Mouse (Mus musculus): ENCODE results near the gene Kcnk18. TPM values are rescaled to one million over a fixed set of nuclear protein-coding genes. Genes with fewer than 3 reads are reported as not detected.

Gene Kcnk18
- polyA plus RNA-seq, 1 experiment from 2014 or later, result not detected

DNA sequence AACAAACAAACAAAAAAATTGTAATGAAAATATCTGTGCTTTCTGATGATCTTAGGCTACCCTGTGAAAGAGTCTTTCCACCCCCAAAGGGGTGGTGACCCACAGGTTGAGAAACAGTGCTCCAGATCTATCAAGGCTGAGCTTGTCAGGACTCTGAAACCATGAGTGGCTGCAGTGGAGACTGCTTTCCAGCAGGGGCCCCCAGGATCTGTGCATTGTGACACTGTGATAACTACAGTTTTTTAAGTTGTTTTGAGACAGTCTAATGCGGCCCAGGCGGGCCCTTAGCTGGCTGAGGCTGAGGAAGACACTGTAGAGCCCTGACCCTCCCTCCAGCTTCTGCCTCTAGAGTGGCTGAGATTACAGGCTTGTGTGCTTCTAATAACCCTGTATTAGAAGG, 24.0 kb downstream of the Kcnk18 start:
- Histone ChIP-seq H3K9me3 (ENCODE audit: control insufficient read depth, low read length) (no peaks in the 10 kb centered on the region), H3K4me1 (replicated peaks; ENCODE audit: control insufficient read depth, insufficient read depth, low read length) (no peaks in the 10 kb centered on the region), H3K9ac (replicated peaks; ENCODE audit: low read depth, low read length) (no peak overlapping the region), H3K4me2 (ENCODE audit: low read length) (no peak overlapping the region), H3K27me3 (replicated peaks; ENCODE audit: control insufficient read depth, insufficient read depth, low read length) (no peaks in the 10 kb centered on the region), H3K4me3 (replicated peaks; ENCODE audit: low read length) (no peak overlapping the region), H3K36me3 (ENCODE audit: control insufficient read depth, insufficient read depth) (no peaks in the 10 kb centered on the region), H3K27ac (ENCODE audit: low read length) (no peak overlapping the region)
- ATAC-seq, result no peak
- WGBS, result 87% methylated on average over 2 of the region's 2 CpGs

DNA sequence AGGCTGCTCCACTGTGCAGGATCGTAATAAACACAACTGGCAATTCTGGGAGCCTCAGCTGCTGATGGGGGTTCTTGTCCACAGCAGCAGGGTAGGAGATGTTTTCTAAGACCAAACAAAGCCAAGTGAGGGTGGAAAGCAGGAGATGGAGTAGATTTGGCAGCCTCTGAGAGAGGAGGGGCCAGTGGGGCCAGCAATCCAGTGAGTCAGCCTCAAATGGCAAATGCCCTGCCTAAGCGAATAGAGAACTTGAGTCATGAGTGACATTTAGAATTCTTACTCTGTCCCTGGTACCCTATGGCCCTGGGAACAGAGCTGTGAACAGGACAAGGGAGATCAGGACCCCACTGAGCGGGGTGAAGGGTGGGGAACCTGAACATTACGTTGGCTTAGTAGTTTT, 29.1 kb downstream of the Kcnk18 start:
- Histone ChIP-seq H3K4me2 (ENCODE audit: low read length) (no peak overlapping the region), H3K9ac (replicated peaks; ENCODE audit: low read depth, low read length) (no peak overlapping the region), H3K4me3 (replicated peaks; ENCODE audit: low read length) (no peak overlapping the region), H3K4me1 (replicated peaks; ENCODE audit: control insufficient read depth, insufficient read depth, low read length) (no peaks in the 10 kb centered on the region), H3K36me3 (ENCODE audit: control insufficient read depth, insufficient read depth) (no peaks in the 10 kb centered on the region), H3K27me3 (replicated peaks; ENCODE audit: control insufficient read depth, insufficient read depth, low read length) (no peaks in the 10 kb centered on the region), H3K9me3 (ENCODE audit: control insufficient read depth, low read length) (no peaks in the 10 kb centered on the region), H3K27ac (ENCODE audit: low read length) (no peak overlapping the region)
- ATAC-seq, result no peak
- 88% methylated on average over 4 of the region's 4 CpGs for WGBS

DNA sequence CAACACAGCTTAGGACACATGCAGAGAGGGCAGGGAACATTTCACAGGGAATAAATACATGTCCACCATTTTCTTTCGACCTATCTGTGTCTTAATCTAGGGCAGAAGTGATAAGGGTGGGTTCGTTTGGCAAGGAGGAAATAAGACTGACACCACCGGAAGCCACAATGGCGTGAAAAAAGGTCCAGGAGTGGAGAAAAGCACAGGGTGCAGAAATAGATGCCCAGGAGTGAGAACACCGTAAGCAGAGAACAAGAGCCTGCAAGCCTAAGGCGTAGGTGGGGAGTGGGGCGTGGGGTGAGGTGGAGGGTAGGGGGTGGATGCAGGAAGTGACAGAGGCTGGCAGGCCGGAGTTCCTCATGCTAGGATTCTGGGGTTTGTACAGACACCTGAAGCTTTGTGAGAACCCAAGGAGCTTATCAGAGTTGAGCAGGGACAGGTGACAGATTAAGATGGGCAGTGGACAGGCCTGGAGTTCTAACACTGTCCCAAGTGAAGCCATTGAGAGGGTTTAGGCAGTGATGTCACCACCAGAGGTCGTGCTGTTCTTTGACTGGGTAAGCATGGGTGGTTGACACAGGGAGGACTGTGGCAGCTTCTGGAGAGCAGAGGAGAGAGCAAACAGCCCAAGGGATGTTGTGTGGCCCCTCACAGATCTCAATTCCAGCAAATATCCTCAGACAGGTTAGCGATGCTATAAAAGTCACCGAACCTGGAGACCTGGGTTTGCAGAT, 29.7 kb downstream of the Kcnk18 start:
- Histone ChIP-seq H3K9ac (replicated peaks; ENCODE audit: low read depth, low read length) (no peak overlapping the region), H3K4me1 (replicated peaks; ENCODE audit: control insufficient read depth, insufficient read depth, low read length) (no peaks in the 10 kb centered on the region), H3K9me3 (ENCODE audit: control insufficient read depth, low read length) (no peaks in the 10 kb centered on the region), H3K4me2 (ENCODE audit: low read length) (no peak overlapping the region), H3K27me3 (replicated peaks; ENCODE audit: control insufficient read depth, insufficient read depth, low read length) (no peaks in the 10 kb centered on the region), H3K27ac (ENCODE audit: low read length) (no peak overlapping the region), H3K36me3 (ENCODE audit: control insufficient read depth, insufficient read depth) (no peaks in the 10 kb centered on the region), H3K4me3 (replicated peaks; ENCODE audit: low read length) (no peak overlapping the region)
- ATAC-seq, result no peak
- 81% methylated on average over 11 of the region's 11 CpGs for whole genome bisulfite sequencing

DNA sequence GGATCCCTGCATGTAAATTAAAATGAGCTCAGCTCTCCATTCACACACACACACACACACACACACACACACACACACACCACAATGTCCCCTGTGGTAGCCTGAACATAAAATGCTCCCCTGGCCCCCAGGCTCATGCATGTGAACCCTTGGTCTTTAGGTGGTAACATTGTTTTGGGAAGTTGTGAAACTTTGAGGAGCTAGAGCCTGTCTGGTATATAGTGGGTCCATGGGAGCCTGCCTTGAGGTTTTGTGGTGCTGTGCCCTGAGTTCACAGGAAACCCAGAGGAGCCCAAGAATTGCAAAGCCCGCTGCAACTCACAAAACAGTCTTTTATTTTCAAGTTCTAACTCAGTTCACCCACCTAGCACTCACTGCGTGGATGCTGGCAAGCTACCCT, 33.6 kb downstream of the Kcnk18 start:
- H3K4me2 ChIP-seq (ENCODE audit: low read length), result no peak overlapping the region
- ATAC-seq, result no peak
- H3K4me1 ChIP-seq (replicated peaks; ENCODE audit: control insufficient read depth, insufficient read depth, low read length), result no peaks in the 10 kb centered on the region
- H3K9ac ChIP-seq (replicated peaks; ENCODE audit: low read depth, low read length), result no peak overlapping the region
- no peaks in the 10 kb centered on the region for H3K36me3 ChIP-seq (ENCODE audit: control insufficient read depth, insufficient read depth)
- no peak overlapping the region for H3K27ac ChIP-seq (ENCODE audit: low read length)
- no peaks in the 10 kb centered on the region for H3K27me3 ChIP-seq (replicated peaks; ENCODE audit: control insufficient read depth, insufficient read depth, low read length)
- no peaks in the 10 kb centered on the region for H3K9me3 ChIP-seq (ENCODE audit: control insufficient read depth, low read length)
- H3K4me3 ChIP-seq (replicated peaks; ENCODE audit: low read length), result no peak overlapping the region
- WGBS, result 78% methylated on average over 2 of the region's 2 CpGs

DNA sequence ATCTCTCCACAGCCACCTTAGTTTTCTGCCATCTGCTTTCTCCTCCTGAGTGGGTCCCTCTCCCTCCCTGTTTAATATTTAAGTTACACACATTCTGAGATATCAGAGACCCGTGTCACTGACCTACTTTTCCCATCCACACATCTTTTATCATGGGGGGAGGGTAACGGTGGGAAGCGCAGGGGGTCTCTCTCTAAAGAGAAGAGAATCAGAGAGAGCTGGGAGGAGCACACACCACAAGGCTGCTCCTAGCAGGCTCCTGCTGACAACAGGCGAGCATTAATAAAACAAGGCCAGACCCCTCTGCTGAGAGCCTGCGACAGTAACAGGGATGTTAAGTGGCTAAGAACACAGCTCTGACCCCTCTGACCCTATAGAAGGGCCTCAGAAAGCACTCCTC, 40.6 kb downstream of the Kcnk18 start:
- no peaks in the 10 kb centered on the region for H3K27me3 ChIP-seq (replicated peaks; ENCODE audit: control insufficient read depth, insufficient read depth, low read length)
- ATAC-seq, result no peak
- no peak overlapping the region for H3K27ac ChIP-seq (ENCODE audit: low read length)
- H3K4me3 ChIP-seq (replicated peaks; ENCODE audit: low read length), result no peak overlapping the region
- H3K4me2 ChIP-seq (ENCODE audit: low read length), result no peak overlapping the region
- H3K36me3 ChIP-seq (ENCODE audit: control insufficient read depth, insufficient read depth), result no peaks in the 10 kb centered on the region
- H3K9ac ChIP-seq (replicated peaks; ENCODE audit: low read depth, low read length), result no peak overlapping the region
- H3K9me3 ChIP-seq (ENCODE audit: control insufficient read depth, low read length), result no peaks in the 10 kb centered on the region
- H3K4me1 ChIP-seq (replicated peaks; ENCODE audit: control insufficient read depth, insufficient read depth, low read length), result peaks cover 11% of the 10 kb centered on the region
- WGBS, result 38% methylated on average over 5 of the region's 5 CpGs

DNA sequence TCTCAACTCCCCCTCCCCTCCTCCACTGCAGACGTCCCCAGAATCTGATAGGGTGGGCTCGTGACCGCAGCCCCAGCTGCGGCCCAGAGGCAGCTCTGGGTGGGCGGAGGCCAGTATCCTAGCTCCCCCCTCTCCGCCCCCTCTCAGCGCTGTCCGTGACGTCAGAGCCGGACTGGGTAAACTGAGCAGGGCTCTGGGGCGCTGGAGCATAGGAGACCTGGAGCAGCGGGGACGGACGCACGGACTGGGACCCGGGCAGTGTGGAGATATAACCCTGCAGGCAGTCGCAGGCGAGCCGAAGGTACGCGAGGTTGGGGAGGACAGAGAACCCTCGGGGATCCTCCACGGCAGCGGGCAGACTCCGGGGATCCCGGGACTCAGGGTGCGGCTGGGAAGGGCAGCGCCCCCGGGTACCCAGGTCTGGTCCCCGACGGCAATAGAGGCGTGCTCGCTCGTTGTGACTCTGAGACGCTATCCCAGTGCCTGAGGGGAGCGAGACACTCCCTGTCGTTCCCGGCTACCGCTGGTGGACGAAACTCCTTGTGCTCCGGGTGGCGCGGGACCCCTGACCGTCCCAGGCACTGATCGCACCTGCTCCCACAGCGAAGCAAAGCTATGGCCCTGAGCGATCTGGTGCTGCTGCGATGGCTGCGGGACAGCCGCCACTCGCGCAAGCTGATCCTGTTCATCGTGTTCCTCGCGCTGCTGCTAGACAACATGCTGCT, 41.9 kb downstream of the Kcnk18 start, which contains the start of gene Slc18a2:
TSS of gene Slc18a2 (plus strand) at position 179 of the 725 bp plus-strand sequence.
- Histone ChIP-seq H3K4me2 (ENCODE audit: low read length) (peak within 1 kb of the TSS; percentile 62), H3K4me3 (replicated peaks; ENCODE audit: low read length) (peak within 1 kb of the TSS; percentile 45), H3K36me3 (ENCODE audit: control insufficient read depth, insufficient read depth) (no peaks in the 10 kb centered on the region), H3K9ac (replicated peaks; ENCODE audit: low read depth, low read length) (peak within 1 kb of the TSS; percentile 58), H3K9me3 (ENCODE audit: control insufficient read depth, low read length) (no peaks in the 10 kb centered on the region), H3K27me3 (replicated peaks; ENCODE audit: control insufficient read depth, insufficient read depth, low read length) (no peaks in the 10 kb centered on the region), H3K27ac (ENCODE audit: low read length) (no peak within 1 kb of the TSS), H3K4me1 (replicated peaks; ENCODE audit: control insufficient read depth, insufficient read depth, low read length) (peaks cover 21% of the 10 kb centered on the region)
- peak; percentile 57 for ATAC-seq
- WGBS, result 1% methylated on average over 55 of the region's 55 CpGs

DNA sequence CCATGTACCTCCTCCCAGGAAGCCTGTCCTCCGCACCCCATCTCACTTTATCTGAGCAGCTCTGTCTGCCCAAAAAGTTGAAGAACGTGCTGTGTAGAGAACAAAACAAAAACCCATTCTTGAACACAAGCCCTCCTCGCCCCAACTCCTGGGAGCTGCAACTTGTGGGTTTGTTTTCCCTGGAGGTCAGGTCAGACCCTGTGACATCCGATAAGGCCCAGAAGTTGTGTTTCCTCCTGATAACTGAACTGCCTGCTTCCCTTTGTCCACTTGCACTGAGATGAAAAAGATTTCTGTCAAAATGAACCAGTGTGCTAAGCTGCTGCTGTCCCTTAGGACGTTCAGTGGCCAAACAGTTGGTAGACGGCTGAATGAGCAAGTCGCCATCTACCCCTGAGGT, 42.6 kb downstream of the Kcnk18 start:
- WGBS, result 57% methylated on average over 7 of the region's 7 CpGs
- ATAC-seq, result no peak
- Histone ChIP-seq H3K9ac (replicated peaks; ENCODE audit: low read depth, low read length) (no peak overlapping the region), H3K27me3 (replicated peaks; ENCODE audit: control insufficient read depth, insufficient read depth, low read length) (no peaks in the 10 kb centered on the region), H3K4me2 (ENCODE audit: low read length) (peak overlapping the region; percentile 62), H3K4me3 (replicated peaks; ENCODE audit: low read length) (peak overlapping the region; percentile 45), H3K27ac (ENCODE audit: low read length) (no peak overlapping the region), H3K36me3 (ENCODE audit: control insufficient read depth, insufficient read depth) (no peaks in the 10 kb centered on the region), H3K9me3 (ENCODE audit: control insufficient read depth, low read length) (no peaks in the 10 kb centered on the region), H3K4me1 (replicated peaks; ENCODE audit: control insufficient read depth, insufficient read depth, low read length) (peaks cover 24% of the 10 kb centered on the region)

DNA sequence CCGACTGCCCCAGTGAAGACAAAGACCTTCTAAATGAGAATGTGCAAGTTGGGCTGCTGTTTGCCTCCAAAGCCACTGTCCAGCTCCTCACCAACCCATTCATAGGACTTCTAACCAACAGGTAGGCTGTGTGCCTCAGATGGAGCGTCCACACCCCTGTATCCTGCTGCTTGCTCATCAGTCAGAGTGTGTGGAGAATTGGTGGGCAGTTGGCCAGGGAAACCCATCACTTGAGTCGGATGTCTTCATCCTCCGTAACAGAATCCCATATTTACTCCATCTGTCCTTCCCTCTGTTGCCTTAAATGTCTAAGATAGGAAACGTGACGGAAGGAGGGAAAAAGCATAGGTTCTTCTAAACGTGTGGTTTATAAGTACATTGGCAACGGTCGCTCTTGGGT, 44.2 kb downstream of the Kcnk18 start:
- Histone ChIP-seq H3K9ac (replicated peaks; ENCODE audit: low read depth, low read length) (no peak overlapping the region), H3K4me2 (ENCODE audit: low read length) (0 out of 2 replicates have a peak overlapping the region, but pooled peaks have one; percentile 6), H3K9me3 (ENCODE audit: control insufficient read depth, low read length) (no peaks in the 10 kb centered on the region), H3K27ac (ENCODE audit: low read length) (no peak overlapping the region), H3K4me1 (replicated peaks; ENCODE audit: control insufficient read depth, insufficient read depth, low read length) (peaks cover 35% of the 10 kb centered on the region), H3K36me3 (ENCODE audit: control insufficient read depth, insufficient read depth) (no peaks in the 10 kb centered on the region), H3K27me3 (replicated peaks; ENCODE audit: control insufficient read depth, insufficient read depth, low read length) (no peaks in the 10 kb centered on the region), H3K4me3 (replicated peaks; ENCODE audit: low read length) (no peak overlapping the region)
- no peak for ATAC-seq
- WGBS, result 77% methylated on average over 9 of the region's 9 CpGs

DNA sequence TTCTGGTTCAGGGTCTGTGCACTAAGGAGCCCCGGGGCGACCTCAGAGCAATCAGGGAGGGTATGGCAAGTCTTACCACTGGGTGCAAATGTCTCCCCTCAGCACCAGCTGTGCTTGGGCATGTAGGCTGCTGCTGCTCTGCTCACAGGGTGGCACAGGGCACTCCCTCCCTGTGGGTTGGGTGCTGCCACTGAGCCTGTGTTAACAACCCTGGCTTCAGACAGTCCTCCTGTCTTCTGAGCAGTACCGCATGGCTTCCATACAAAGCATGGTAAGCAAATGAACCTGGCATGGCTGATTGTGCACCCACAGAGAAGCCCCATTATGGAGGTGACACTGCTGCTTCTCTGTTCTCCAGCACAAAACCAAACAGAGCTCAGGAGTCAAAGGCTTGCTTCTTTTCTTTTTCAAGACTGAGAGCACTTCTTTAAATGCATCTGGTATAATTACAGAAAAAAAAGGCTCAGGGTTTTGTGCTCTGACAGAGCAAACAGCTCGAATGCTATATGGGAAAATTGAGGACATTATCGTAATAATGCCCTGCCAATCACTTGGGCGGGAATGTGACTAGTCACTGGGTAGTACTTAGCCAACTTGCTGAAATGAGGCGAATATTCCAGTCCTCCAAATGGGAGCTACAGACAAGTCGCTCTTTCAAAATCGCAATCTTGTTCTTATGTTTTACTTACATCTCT, 46.0 kb downstream of the Kcnk18 start:
- Histone ChIP-seq H3K27ac (ENCODE audit: low read length) (peak overlapping the region; percentile 81), H3K9ac (replicated peaks; ENCODE audit: low read depth, low read length) (peak overlapping the region; percentile 27; the same call in 1 of the 2 replicates), H3K27me3 (replicated peaks; ENCODE audit: control insufficient read depth, insufficient read depth, low read length) (no peaks in the 10 kb centered on the region), H3K4me3 (replicated peaks; ENCODE audit: low read length) (no peak overlapping the region), H3K9me3 (ENCODE audit: control insufficient read depth, low read length) (no peaks in the 10 kb centered on the region), H3K4me1 (replicated peaks; ENCODE audit: control insufficient read depth, insufficient read depth, low read length) (peaks cover 35% of the 10 kb centered on the region), H3K36me3 (ENCODE audit: control insufficient read depth, insufficient read depth) (no peaks in the 10 kb centered on the region), H3K4me2 (ENCODE audit: low read length) (peak overlapping the region; percentile 19; the same call in 1 of the 2 replicates)
- peak; percentile 79 for ATAC-seq
- 32% methylated on average over 9 of the region's 9 CpGs for WGBS

All from forebrain, embryonic 16.5 days (tissue).